Mouse (Mus musculus) c-Kit-negative CD71-positive TER-119-positive erythroid progenitor cells, embryonic 14.5 days (primary cell): ENCODE data around the gene Wdr18.
A peak's percentile ranks its signal among the peaks of the same experiment; 100 is the strongest.

Source experiments
- DNase-seq: peaks from one replicate; pipeline ENCODE4 v3.0.0-alpha.2; 2013; ENCODE audit warnings: low read depth, low spot score

Gene Wdr18

DNA sequence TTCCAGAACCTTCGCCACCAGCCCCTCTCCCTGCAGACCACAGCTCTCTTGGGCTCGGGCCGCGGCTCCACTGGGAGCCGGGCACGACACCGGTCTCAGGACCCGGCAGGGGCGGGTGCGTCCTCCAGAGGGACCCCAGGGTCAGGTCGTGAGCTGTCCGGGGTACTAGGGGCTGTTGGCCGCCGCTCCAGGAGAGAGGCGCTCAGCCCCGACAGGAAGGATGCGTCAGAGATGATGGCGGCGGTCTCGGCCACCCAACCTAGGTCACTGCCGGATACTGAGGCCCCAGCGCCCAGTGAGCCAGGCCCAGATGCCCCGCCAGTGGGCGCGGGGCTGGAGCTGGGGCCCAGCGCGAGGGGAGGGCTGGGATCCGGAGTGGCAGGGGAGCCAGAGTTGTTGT lies 17.4 kb downstream of the Wdr18 start:
- no peak for DNase-seq

GRCm38 (mm10) chr10:79978061-79978460 lies 18.1 kb downstream of the Wdr18 start:
- no peak for DNase-seq

GRCm38 (mm10) chr10:79979401-79980155 lies 19.6 kb downstream of the Wdr18 start:
- no peak for DNase-seq

DNA sequence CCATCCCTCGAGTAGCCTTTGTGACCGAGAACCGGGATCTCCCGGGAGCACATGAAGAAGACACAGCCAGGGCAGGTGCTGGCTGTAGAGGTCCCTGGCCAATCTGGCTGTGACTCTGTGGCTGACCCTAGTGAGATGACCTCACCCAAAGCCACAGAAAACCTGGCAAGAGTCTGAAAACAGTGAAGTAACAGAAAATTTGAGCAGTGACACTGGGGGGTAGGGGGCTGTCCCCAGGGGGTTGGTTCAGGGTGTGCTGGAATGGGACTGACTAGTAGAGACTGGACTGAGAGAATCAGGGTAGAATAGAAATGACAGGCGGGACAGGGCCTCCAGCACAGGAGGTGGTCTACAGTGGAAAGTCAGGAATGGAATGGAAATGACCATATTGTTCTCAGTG lies 23.3 kb downstream of the Wdr18 start:
- no peak for DNase-seq

DNA sequence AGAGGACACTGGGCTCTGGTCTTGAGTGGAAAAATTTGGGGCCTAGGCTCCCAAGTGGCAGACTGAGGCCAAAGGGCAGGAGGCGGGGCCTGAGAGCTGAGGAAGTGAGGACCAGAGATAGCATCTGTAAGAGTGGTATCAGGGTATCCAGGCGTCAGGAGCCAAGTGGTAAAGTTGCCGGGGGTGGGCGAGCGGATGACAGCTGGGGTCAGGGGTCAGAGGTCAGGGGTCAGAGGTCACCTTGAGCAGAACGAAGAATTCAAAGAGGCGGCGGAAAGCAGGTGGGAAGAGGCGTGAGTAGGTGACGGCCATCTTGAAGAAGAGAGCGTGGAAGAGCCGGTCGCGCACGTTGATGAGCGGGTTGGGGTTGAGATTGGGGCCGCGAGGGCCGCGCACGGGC lies 23.7 kb downstream of the Wdr18 start:
- peak; percentile 60 for DNase-seq

DNA sequence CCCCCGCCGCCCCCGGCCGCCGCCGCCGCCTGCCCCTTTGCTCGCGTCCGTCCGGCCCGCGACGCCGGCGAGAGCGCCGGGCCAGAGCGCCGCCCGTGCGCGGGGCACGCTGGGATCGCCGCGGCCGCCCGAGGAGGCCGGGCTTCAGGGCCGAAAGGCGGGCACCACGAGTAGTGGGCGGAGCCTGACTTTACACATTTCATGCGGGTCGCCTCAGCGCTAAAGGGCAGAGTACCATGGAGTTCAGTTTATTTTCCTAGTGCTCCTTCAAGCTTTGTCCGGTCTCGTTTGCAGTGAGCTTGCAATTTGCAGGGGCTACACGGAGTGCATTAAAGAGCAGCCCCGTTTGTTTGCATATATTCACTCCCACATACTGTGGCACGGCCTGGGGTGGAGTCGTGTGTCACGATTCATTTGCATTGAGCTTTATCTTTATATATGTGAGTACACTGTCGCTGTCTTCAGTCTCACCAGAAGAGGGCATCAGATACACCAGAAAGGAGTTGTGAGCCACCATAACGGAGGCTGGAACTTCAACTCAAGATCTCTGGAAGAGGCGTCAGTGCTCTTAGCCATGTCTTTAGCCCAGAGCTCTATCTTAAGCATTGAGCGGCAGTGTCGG lies 24.4 kb downstream of the Wdr18 start, which contains the start of gene Tmem259:
TSS of gene Tmem259 (minus strand) at position 136 of the 622 bp plus-strand sequence.
- peak; percentile 82 for DNase-seq

- peak; percentile 97 for DNase-seq
Measured at GRCm38 (mm10) chr10:79984871-79985270, 24.9 kb downstream of the Wdr18 start.

DNA sequence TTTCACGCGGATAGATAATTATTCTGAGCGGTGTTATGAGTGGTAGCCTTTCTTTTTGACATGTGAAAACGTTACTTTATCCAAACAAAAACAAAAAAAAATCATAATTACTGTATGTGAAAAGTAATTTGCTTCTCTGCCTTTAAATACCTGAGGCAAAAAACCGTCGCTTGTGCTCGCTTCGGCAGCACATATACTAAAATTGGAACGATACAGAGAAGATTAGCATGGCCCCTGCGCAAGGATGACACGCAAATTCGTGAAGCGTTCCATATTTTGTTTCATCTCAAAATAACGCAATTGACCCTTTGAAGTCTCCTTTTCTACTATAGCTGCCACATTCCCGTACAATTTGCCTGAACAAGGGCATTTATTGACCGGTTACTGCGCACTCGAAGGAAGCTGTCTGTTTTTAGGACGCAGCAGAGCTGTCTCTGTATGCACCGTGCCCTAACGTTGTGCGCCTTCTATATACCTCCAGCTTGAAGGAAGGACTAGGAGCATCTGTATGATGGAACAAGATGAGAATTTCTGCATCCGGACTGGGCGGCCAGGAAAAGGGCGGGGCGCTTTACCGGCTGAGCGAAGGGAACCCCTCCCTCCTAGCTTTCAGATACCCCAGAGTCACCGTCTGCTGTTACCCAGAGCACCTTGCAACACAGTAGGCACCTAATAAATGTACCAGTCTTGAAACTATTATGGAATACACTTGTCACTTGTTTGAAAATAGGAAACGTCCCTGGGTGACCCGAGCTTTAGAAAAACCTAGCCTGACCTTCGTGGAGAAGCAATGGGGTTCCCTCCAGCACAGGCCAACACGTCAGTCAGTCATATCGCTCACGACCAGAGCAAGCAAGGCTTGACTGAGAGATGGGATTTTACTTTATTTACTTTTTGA lies 25.6 kb downstream of the Wdr18 start:
- DNase-seq = peak; percentile 74

- peak; percentile 54 for DNase-seq
Measured at GRCm38 (mm10) chr10:79986232-79986878, 26.4 kb downstream of the Wdr18 start.

DNA sequence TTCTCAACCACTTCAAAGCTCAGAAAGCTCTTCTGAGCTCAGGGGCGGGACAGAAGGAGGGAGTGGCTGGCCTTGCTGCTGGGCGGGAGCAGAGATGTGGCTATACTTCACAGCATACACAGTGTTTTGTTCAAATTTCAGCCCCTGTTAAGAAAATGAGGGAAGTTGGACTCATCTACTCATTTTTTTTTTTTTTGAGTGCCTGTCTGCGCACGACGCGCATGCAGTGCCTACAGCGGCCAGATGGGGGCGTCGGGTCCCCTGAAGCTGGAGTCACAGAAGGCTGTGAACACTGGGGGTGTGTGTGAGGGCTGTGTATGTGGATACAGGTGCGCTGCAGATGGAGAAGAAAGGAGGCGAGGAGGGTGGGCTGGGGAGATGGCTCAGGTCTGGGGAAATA lies 27.0 kb downstream of the Wdr18 start:
- DNase-seq = peak; percentile 57

- DNase-seq = no peak
Measured at GRCm38 (mm10) chr10:79987771-79988505, 28.0 kb downstream of the Wdr18 start.

- DNase-seq = no peak
Measured at GRCm38 (mm10) chr10:79988506-79989271, 28.7 kb downstream of the Wdr18 start, which contains the start of gene Cnn2. Gene Cnn2, plus strand, starts transcription at chr10:79988584.

DNA sequence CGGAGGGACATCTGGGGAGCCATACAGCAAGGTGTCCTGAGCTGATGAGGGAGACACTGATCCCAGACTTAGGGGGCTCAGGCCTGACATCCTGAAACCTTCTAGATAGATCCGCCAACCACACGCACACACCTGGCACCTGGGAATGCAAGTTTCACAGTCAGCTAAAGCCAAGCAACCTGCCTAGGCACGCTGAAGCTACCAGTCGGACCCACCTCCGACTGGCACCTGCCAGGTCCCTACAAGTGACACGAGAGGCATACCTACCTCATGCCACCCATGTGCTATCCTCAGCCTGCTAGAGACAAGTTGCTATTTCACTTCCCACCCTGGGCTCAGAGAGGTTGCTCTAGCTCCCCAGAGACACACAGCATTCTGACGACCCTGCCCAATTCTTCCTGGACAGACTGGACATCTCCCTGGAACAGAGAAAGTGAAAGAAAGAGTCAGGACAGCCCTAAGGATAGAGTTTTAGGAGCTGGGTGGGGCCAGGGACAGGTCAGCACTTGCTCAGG lies 29.4 kb downstream of the Wdr18 start:
- no peak for DNase-seq

- DNase-seq = no peak
Measured at GRCm38 (mm10) chr10:79989870-79990269, 29.9 kb downstream of the Wdr18 start.

- DNase-seq = no peak
Measured at GRCm38 (mm10) chr10:79991099-79991498, 31.1 kb downstream of the Wdr18 start.

DNA sequence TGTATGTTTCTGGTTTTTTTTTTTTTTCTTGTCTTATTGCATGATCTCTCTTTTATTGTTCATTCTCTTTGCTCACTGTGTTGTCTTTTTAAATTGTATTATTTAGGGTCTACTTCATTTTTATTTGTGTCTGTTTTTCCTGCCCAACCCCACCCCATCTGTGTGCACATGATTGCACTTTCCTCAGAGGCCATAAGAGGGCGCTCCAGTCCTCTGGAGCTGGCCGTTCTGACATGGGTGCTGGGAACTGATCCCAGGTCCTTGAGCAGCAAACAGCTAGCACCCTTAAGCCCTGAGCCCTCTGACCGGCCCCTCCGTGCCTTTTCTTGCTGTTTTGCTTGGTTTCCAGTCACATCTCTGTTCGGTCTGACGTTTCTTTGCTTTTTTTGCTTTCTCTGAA lies 31.6 kb downstream of the Wdr18 start:
- no peak for DNase-seq

DNA sequence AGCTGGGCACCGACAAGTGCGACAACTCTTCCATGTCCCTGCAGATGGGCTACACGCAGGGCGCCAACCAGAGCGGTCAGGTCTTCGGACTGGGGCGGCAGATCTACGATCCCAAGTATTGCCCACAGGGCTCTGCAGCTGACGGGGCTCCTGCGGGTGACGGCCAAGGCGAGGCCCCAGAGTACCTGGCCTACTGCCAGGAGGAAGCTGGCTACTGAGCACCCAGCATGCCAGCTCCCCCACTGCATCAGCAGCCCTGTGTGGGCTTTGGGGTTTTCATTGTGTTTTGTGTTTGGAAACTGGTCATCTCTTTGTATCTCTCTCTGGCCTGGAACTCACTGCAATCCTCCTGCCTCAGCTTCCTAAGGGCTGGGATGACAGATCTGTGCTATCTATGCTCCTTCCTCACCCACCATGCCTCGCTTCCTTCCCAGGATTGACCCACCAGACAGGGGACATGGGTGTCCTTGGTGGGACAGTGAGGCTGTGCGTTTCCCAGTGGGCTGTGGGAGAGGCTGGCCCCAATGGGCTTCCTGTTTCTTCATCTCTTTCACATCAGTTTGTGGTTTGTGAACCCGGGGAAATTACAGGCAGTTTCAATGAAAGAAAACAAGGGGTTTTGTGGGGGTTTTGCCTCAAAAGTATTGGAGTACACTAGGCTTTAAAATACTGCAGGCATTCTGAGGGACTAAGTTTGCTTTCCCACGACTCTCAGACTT lies 34.6 kb downstream of the Wdr18 start:
- no peak for DNase-seq

DNA sequence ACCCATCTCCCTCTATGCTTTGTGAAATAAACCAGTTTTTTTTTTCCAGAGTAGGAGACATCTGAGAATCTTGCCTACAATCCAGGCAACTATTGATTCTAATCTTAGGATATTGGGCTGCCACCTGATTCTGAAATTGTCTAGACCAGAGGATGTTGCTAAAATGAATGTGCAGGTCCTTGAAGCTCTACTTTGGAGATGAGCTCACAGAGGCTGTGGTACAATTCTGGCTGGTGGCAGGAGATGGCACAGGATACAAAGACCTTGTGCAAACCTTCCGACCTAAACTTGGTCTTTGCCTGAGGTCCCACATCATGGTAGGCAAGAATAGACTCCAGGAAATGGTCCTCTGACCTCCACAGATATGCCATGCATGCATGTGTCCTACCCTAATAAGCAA lies 35.7 kb downstream of the Wdr18 start:
- no peak for DNase-seq
